Mouse (Mus musculus): ENCODE measurements around the gene Efcc1. TPM values are rescaled to one million over a fixed set of nuclear protein-coding genes. Genes with fewer than 3 reads are reported as not detected.

Efcc1 gene
- polyA plus RNA-seq, 1 experiment from 2014 or later = 6.3 TPM

- ATAC-seq = no peak
- H3K4me2 ChIP-seq (ENCODE audit: low read length) = no peak overlapping the region
- H3K4me3 ChIP-seq (ENCODE audit: low read length) = no peak overlapping the region
- H3K27me3 ChIP-seq (replicated peaks; ENCODE audit: control insufficient read depth, insufficient read depth, low read length) = no peaks in the 10 kb centered on the region
- H3K9ac ChIP-seq (ENCODE audit: low read depth, low read length) = no peak overlapping the region
- H3K4me1 ChIP-seq (ENCODE audit: control insufficient read depth, insufficient read depth, low read depth, low read length) = no peaks in the 10 kb centered on the region
- WGBS = 55% methylated on average over 8 of the region's 8 CpGs
- H3K36me3 ChIP-seq (ENCODE audit: control insufficient read depth, insufficient read depth, low read length) = no peaks in the 10 kb centered on the region
- H3K9me3 ChIP-seq (ENCODE audit: control insufficient read depth, low read length) = no peaks in the 10 kb centered on the region
- no peak overlapping the region for H3K27ac ChIP-seq (ENCODE audit: low read depth, low read length)
Observed at GRCm38 (mm10) chr6:87770626-87771025, 40.0 kb downstream of the Efcc1 start.

- no peaks in the 10 kb centered on the region for H3K4me1 ChIP-seq (ENCODE audit: control insufficient read depth, insufficient read depth, low read depth, low read length)
- WGBS = 50% methylated on average over 1 of the region's 1 CpGs
- H3K27ac ChIP-seq (ENCODE audit: low read depth, low read length) = no peak overlapping the region
- no peaks in the 10 kb centered on the region for H3K36me3 ChIP-seq (ENCODE audit: control insufficient read depth, insufficient read depth, low read length)
- no peak for ATAC-seq
- H3K9ac ChIP-seq (ENCODE audit: low read depth, low read length) = no peak overlapping the region
- no peaks in the 10 kb centered on the region for H3K9me3 ChIP-seq (ENCODE audit: control insufficient read depth, low read length)
- H3K4me3 ChIP-seq (ENCODE audit: low read length) = no peak overlapping the region
- H3K27me3 ChIP-seq (replicated peaks; ENCODE audit: control insufficient read depth, insufficient read depth, low read length) = no peaks in the 10 kb centered on the region
- no peak overlapping the region for H3K4me2 ChIP-seq (ENCODE audit: low read length)
Observed at GRCm38 (mm10) chr6:87774466-87774865, 43.8 kb downstream of the Efcc1 start.

- no peaks in the 10 kb centered on the region for H3K36me3 ChIP-seq (ENCODE audit: control insufficient read depth, insufficient read depth, low read length)
Observed at GRCm38 (mm10) chr6:87774909-87775308, 44.2 kb downstream of the Efcc1 start.

GRCm38 (mm10) chr6:87775588-87776245 is 45.0 kb downstream of the Efcc1 start:
- H3K27ac ChIP-seq (ENCODE audit: low read depth, low read length) = no peak overlapping the region
- H3K27me3 ChIP-seq (replicated peaks; ENCODE audit: control insufficient read depth, insufficient read depth, low read length) = no peaks in the 10 kb centered on the region
- no peak overlapping the region for H3K4me2 ChIP-seq (ENCODE audit: low read length)
- H3K9me3 ChIP-seq (ENCODE audit: control insufficient read depth, low read length) = no peaks in the 10 kb centered on the region
- no peak overlapping the region for H3K9ac ChIP-seq (ENCODE audit: low read depth, low read length)
- no peak for ATAC-seq
- H3K4me1 ChIP-seq (ENCODE audit: control insufficient read depth, insufficient read depth, low read depth, low read length) = no peaks in the 10 kb centered on the region
- H3K36me3 ChIP-seq (ENCODE audit: control insufficient read depth, insufficient read depth, low read length) = no peaks in the 10 kb centered on the region
- no peak overlapping the region for H3K4me3 ChIP-seq (ENCODE audit: low read length)
- WGBS = 75% methylated on average over 3 of the region's 3 CpGs

More at GRCm38 (mm10) chr6:87774909-87775308, 44.2 kb downstream of the Efcc1 start:
- H3K4me1 ChIP-seq (ENCODE audit: control insufficient read depth, insufficient read depth, low read depth, low read length) = no peaks in the 10 kb centered on the region
- no peaks in the 10 kb centered on the region for H3K27me3 ChIP-seq (replicated peaks; ENCODE audit: control insufficient read depth, insufficient read depth, low read length)
- H3K9ac ChIP-seq (ENCODE audit: low read depth, low read length) = no peak overlapping the region
- H3K4me3 ChIP-seq (ENCODE audit: low read length) = no peak overlapping the region
- no peak overlapping the region for H3K27ac ChIP-seq (ENCODE audit: low read depth, low read length)
- ATAC-seq = no peak
- no peak overlapping the region for H3K4me2 ChIP-seq (ENCODE audit: low read length)
- H3K9me3 ChIP-seq (ENCODE audit: control insufficient read depth, low read length) = no peaks in the 10 kb centered on the region
- 88% methylated on average over 9 of the region's 9 CpGs for WGBS

- no peaks in the 10 kb centered on the region for H3K9me3 ChIP-seq (ENCODE audit: control insufficient read depth, low read length)
- H3K4me1 ChIP-seq (ENCODE audit: control insufficient read depth, insufficient read depth, low read depth, low read length) = no peaks in the 10 kb centered on the region
- H3K27me3 ChIP-seq (replicated peaks; ENCODE audit: control insufficient read depth, insufficient read depth, low read length) = no peaks in the 10 kb centered on the region
- H3K4me2 ChIP-seq (ENCODE audit: low read length) = no peak overlapping the region
- no peak overlapping the region for H3K27ac ChIP-seq (ENCODE audit: low read depth, low read length)
- no peaks in the 10 kb centered on the region for H3K36me3 ChIP-seq (ENCODE audit: control insufficient read depth, insufficient read depth, low read length)
- WGBS = 82% methylated on average over 1 of the region's 1 CpGs
- H3K9ac ChIP-seq (ENCODE audit: low read depth, low read length) = no peak overlapping the region
- H3K4me3 ChIP-seq (ENCODE audit: low read length) = no peak overlapping the region
- no peak for ATAC-seq
Observed at GRCm38 (mm10) chr6:87776663-87777062, 46.0 kb downstream of the Efcc1 start.

GRCm38 (mm10) chr6:87777842-87778241 is 47.2 kb downstream of the Efcc1 start, which contains the start of gene Gp9:
Gene Gp9, plus strand, starts transcription at chr6:87778072.
- H3K4me2 ChIP-seq (ENCODE audit: low read length) = no peak within 1 kb of the TSS
- no peak for ATAC-seq
- H3K4me3 ChIP-seq (ENCODE audit: low read length) = no peak within 1 kb of the TSS
- no peaks in the 10 kb centered on the region for H3K9me3 ChIP-seq (ENCODE audit: control insufficient read depth, low read length)
- 80% methylated on average over 2 of the region's 2 CpGs for WGBS
- no peaks in the 10 kb centered on the region for H3K36me3 ChIP-seq (ENCODE audit: control insufficient read depth, insufficient read depth, low read length)
- H3K9ac ChIP-seq (ENCODE audit: low read depth, low read length) = no peak within 1 kb of the TSS
- no peak within 1 kb of the TSS for H3K27ac ChIP-seq (ENCODE audit: low read depth, low read length)
- no peaks in the 10 kb centered on the region for H3K4me1 ChIP-seq (ENCODE audit: control insufficient read depth, insufficient read depth, low read depth, low read length)
- no peaks in the 10 kb centered on the region for H3K27me3 ChIP-seq (replicated peaks; ENCODE audit: control insufficient read depth, insufficient read depth, low read length)

- no peak overlapping the region for H3K9ac ChIP-seq (ENCODE audit: low read depth, low read length)
- H3K9me3 ChIP-seq (ENCODE audit: control insufficient read depth, low read length) = no peaks in the 10 kb centered on the region
- no peak overlapping the region for H3K27ac ChIP-seq (ENCODE audit: low read depth, low read length)
- no peak overlapping the region for H3K4me3 ChIP-seq (ENCODE audit: low read length)
- no peak overlapping the region for H3K4me2 ChIP-seq (ENCODE audit: low read length)
- no peaks in the 10 kb centered on the region for H3K4me1 ChIP-seq (ENCODE audit: control insufficient read depth, insufficient read depth, low read depth, low read length)
- no peaks in the 10 kb centered on the region for H3K36me3 ChIP-seq (ENCODE audit: control insufficient read depth, insufficient read depth, low read length)
- no peak for ATAC-seq
- no peaks in the 10 kb centered on the region for H3K27me3 ChIP-seq (replicated peaks; ENCODE audit: control insufficient read depth, insufficient read depth, low read length)
- WGBS = 70% methylated on average over 11 of the region's 11 CpGs
Observed at GRCm38 (mm10) chr6:87778294-87779173, 47.9 kb downstream of the Efcc1 start.

GRCm38 (mm10) chr6:87779174-87780165 is 48.8 kb downstream of the Efcc1 start:
- H3K36me3 ChIP-seq (ENCODE audit: control insufficient read depth, insufficient read depth, low read length) = no peaks in the 10 kb centered on the region
- no peak for ATAC-seq
- H3K9ac ChIP-seq (ENCODE audit: low read depth, low read length) = no peak overlapping the region
- H3K9me3 ChIP-seq (ENCODE audit: control insufficient read depth, low read length) = no peaks in the 10 kb centered on the region
- WGBS = 82% methylated on average over 11 of the region's 11 CpGs
- no peak overlapping the region for H3K4me3 ChIP-seq (ENCODE audit: low read length)
- H3K4me1 ChIP-seq (ENCODE audit: control insufficient read depth, insufficient read depth, low read depth, low read length) = no peaks in the 10 kb centered on the region
- no peak overlapping the region for H3K4me2 ChIP-seq (ENCODE audit: low read length)
- no peak overlapping the region for H3K27ac ChIP-seq (ENCODE audit: low read depth, low read length)
- no peaks in the 10 kb centered on the region for H3K27me3 ChIP-seq (replicated peaks; ENCODE audit: control insufficient read depth, insufficient read depth, low read length)
